Mouse (Mus musculus): ENCODE results near the gene D430041D05Rik. TPM values are rescaled to one million over a fixed set of nuclear protein-coding genes. Genes with fewer than 3 reads are reported as not detected.

Gene D430041D05Rik
- 10 to 100 TPM; 81.2 to 87.4 TPM for total RNA-seq (2021)
- long read RNA-seq, experiment 1, full-length matches to known transcripts: 3 of 49 reads
- long read RNA-seq, experiment 1, partial matches to known transcripts: 18 of 49 reads
- long read RNA-seq, experiment 1, other reads (novel, unspliced or antisense): 28 of 49 reads
- long read RNA-seq, experiment 2, full-length matches to known transcripts: 5 of 95 reads
- long read RNA-seq, experiment 2, partial matches to known transcripts: 40 of 95 reads
- long read RNA-seq, experiment 2, other reads (novel, unspliced or antisense): 50 of 95 reads

- no peak for DNase-seq (ENCODE audit: low spot score in 2 of 2)
- TF ChIP-seq CTCF (conservative IDR thresholded peaks at IDR 0.05): no peak
- Histone ChIP-seq H3K27ac (peak within 1 kb of the TSS; percentile 95), H3K4me3 (peak within 1 kb of the TSS; percentile 67)
Observed at GRCm38 (mm10) chr2:104410963-104411545, at the start of gene D430041D05Rik. D430041D05Rik (minus strand) TSS chr2:104411013.

- H3K27ac ChIP-seq: no peak overlapping the region
- no peak for DNase-seq (ENCODE audit: low spot score in 2 of 2)
- no peak overlapping the region for H3K4me3 ChIP-seq
- no peak for TF ChIP-seq CTCF (conservative IDR thresholded peaks at IDR 0.05)
Observed at GRCm38 (mm10) chr2:104460021-104460420, 49.2 kb upstream of the D430041D05Rik start.

- DNase-seq (ENCODE audit: low spot score in 2 of 2): no peak
- no peak overlapping the region for H3K4me3 ChIP-seq
- no peak overlapping the region for H3K27ac ChIP-seq
- no peak for TF ChIP-seq CTCF (conservative IDR thresholded peaks at IDR 0.05)
Observed at GRCm38 (mm10) chr2:104458569-104459332, 47.9 kb upstream of the D430041D05Rik start.

DNA sequence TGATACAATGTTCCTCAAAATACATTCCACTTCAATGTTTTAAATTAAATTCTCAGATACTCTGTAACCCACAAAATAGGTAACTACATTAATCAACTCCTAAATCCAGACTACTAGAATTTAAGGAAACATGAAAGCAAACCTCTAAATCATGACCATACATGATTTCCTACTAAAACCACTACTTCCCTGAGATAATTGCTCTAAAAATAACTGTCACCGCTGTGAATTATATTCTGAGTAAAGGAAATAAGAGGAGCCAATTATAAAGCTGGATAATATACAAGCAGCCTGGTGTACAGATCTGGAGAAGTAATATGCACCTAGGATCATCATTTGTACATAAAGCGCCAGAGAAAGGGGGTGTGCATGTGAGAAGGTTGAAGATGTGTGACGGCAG is 46.3 kb upstream of the D430041D05Rik start:
- TF ChIP-seq CTCF (conservative IDR thresholded peaks at IDR 0.05): no peak
- DNase-seq (ENCODE audit: low spot score in 2 of 2): no peak
- no peak overlapping the region for H3K27ac ChIP-seq
- no peak overlapping the region for H3K4me3 ChIP-seq

- Histone ChIP-seq H3K4me3 (no peak overlapping the region), H3K27ac (no peak overlapping the region)
- no peak for DNase-seq (ENCODE audit: low spot score in 2 of 2)
- no peak for TF ChIP-seq CTCF (conservative IDR thresholded peaks at IDR 0.05)
Observed at GRCm38 (mm10) chr2:104450685-104451084, 39.9 kb upstream of the D430041D05Rik start.

DNA sequence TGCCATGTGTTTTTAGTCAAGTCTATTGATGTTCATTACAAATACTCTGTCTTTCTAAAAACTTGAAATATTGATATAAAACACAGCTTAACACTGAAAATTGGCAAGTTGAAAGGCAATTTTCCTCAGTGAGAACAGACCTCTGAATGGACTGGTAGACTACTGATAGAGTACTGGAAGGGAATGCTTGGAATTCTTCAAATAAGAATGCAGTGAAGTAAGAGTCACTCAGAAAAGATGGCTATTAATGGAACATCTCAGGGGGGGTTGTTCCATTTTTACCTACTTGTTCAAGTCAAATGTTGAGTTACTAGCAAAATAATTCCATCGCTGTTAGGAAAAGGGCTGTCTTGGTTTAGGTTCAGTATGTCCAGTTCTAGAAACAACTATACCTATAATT is 38.4 kb upstream of the D430041D05Rik start:
- no peak for DNase-seq (ENCODE audit: low spot score in 2 of 2)
- no peak for TF ChIP-seq CTCF (conservative IDR thresholded peaks at IDR 0.05)
- H3K27ac ChIP-seq: no peak overlapping the region

DNA sequence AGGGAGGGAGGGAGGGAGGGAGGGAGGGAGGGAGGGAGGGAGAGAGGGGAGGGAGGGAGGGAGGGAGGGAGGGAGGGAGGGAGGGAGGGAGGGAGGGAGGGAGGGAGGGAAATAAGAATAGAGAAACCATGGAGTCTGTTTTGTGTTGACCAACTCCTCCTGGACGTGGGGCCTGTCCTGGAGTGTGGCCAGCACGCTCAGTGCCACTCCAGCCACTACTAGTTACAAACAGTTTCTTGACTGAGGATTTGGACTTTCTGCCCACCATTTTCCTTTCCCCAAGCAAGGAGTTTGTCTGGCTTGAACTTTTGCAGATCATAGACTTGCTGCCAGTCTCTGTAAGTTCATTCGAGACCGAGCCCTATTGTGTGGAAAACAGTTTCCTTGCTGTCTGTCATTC is 37.4 kb upstream of the D430041D05Rik start:
- TF ChIP-seq CTCF (conservative IDR thresholded peaks at IDR 0.05): no peak
- H3K4me3 ChIP-seq: no peak overlapping the region
- DNase-seq (ENCODE audit: low spot score in 2 of 2): no peak
- H3K27ac ChIP-seq: no peak overlapping the region

More for the DNA sequence above, 38.4 kb upstream of the D430041D05Rik start:
- H3K4me3 ChIP-seq: no peak overlapping the region

GRCm38 (mm10) chr2:104446016-104446415 is 35.2 kb upstream of the D430041D05Rik start:
- TF ChIP-seq CTCF (conservative IDR thresholded peaks at IDR 0.05): no peak
- H3K4me3 ChIP-seq: no peak overlapping the region
- DNase-seq (ENCODE audit: low spot score in 2 of 2): no peak
- no peak overlapping the region for H3K27ac ChIP-seq

DNA sequence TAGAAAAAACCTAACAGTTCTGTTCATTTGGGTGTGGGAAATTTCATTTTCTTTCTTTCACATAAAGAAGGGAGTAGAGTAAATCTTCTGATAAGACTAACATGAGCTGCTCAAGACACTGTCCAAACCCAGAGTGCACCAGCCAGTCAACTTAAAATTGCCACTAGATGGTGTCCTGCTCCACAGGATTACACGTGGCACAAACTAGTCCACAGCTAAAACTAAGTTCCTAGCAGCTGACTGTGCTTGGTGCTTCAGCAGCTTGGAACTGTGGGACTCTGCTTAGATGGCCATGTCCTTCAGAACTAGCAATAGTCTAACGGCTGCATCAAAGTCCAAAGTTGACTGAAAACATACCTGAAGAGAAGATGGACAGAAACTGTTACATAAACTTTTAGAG is 34.0 kb upstream of the D430041D05Rik start:
- no peak overlapping the region for H3K27ac ChIP-seq
- H3K4me3 ChIP-seq: no peak overlapping the region
- peak; percentile 61 to 62 for DNase-seq (ENCODE audit: low spot score in 2 of 2)
- peak; percentile 86 for TF ChIP-seq CTCF (conservative IDR thresholded peaks at IDR 0.05)

GRCm38 (mm10) chr2:104442341-104442740 is 31.5 kb upstream of the D430041D05Rik start:
- no peak overlapping the region for H3K4me3 ChIP-seq
- no peak for DNase-seq (ENCODE audit: low spot score in 2 of 2)
- TF ChIP-seq CTCF (conservative IDR thresholded peaks at IDR 0.05): peak; percentile 17

DNA sequence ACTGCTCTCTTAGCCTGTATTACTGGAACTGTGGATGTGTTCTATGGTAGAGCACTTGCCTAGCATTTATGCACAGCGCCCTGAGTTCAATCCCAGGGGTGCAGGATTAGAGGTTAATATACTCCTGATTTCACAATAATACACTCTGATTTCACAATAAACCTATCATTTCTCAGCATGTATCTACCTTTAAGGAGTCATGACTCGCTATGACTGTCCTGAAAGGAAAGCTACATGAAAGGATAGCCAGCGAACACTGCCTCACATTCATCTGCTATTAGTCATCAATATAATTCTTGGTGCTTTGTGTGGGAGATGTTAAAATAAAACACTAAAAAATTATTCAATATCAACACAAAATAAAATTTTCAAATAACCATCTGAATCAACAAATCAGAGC is 25.4 kb upstream of the D430041D05Rik start:
- no peak for DNase-seq (ENCODE audit: low spot score in 2 of 2)
- Histone ChIP-seq H3K4me3 (no peak overlapping the region), H3K27ac (no peak overlapping the region)
- TF ChIP-seq CTCF (conservative IDR thresholded peaks at IDR 0.05): no peak

More at GRCm38 (mm10) chr2:104442341-104442740, 31.5 kb upstream of the D430041D05Rik start:
- no peak overlapping the region for H3K27ac ChIP-seq

GRCm38 (mm10) chr2:104431067-104431466 is 20.3 kb upstream of the D430041D05Rik start:
- TF ChIP-seq CTCF (conservative IDR thresholded peaks at IDR 0.05): no peak
- DNase-seq (ENCODE audit: low spot score in 2 of 2): no peak
- Histone ChIP-seq H3K4me3 (no peak overlapping the region), H3K27ac (no peak overlapping the region)

DNA sequence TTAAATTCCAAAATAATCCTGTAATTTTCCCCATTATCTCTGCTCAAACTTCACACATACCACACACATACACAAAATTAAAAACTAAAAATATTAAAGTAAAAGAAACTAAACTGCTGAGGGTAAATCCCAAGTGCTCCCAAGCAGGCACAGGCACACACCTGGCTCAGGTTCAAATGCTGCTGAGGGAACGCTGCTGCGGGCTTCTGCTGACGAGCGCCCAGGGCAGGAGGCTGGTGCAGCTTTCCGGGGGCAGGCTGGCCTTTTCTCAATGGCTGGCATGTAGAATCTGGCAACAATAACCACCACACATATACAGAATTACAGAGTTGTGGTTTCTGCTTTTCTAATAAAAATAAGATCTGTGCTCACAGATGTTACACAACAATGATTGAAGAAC is 19.8 kb upstream of the D430041D05Rik start:
- no peak for DNase-seq (ENCODE audit: low spot score in 2 of 2)
- TF ChIP-seq CTCF (conservative IDR thresholded peaks at IDR 0.05): no peak
- Histone ChIP-seq H3K27ac (no peak overlapping the region), H3K4me3 (no peak overlapping the region)

Measured in layer of hippocampus, adult 2 months (tissue).